Mouse (Mus musculus) embryo, embryonic 11 days (tissue): ENCODE measurements at regions not wholly inside any gene's neighbourhood (a gene's known extent, or its start where the extent isn't known, plus 50 kb on each side); places are given as distances from the start of the nearest gene placed in this dataset.

Experiments used
- DNase-seq: peaks from one replicate; pipeline ENCODE4 v3.0.0-alpha.2; 2015

GRCm38 (mm10) chr4:54170202-54170931 lies 344.5 kb downstream of the Tmem38b start:
- DNase-seq, result no peak

DNA sequence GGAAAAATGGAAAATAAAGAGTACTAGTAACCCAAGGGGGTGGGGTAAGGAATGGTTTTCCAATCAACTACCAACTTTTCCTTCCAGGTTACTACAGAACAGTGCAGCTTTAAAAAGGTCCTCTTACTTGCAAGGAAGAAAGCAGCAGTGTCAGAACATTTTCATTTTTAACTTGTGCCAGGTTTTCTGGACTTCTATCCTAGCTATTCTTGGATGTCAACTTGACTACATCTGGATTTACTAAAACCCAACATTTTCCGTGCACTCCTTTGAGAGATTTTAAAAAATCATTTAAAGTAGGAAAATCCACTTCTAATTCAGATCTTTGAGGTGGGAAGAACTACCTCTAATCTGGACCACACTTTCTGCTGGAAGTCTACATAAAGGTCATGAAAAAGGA lies 358.4 kb downstream of the Tmem38b start:
- DNase-seq, result no peak

DNA sequence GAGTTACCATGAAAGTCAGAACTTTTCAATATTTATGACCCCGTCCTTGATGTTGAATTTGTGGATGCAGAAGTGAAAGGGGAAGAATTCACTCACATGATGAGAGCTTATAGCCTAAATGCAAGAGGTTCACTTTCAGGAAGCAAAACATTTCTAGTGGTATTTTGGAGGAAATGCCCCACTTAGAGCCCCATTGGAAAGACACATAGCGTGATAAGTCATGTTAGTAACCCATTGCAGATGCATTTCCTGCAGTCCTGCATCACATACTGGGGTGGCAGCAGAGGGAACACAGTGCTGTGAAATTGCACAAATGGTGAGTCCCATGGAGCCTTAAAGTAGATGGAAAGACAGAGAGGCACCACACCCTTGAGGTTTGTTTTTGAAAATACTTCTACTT lies 369.9 kb downstream of the Tmem38b start:
- DNase-seq, result no peak

DNA sequence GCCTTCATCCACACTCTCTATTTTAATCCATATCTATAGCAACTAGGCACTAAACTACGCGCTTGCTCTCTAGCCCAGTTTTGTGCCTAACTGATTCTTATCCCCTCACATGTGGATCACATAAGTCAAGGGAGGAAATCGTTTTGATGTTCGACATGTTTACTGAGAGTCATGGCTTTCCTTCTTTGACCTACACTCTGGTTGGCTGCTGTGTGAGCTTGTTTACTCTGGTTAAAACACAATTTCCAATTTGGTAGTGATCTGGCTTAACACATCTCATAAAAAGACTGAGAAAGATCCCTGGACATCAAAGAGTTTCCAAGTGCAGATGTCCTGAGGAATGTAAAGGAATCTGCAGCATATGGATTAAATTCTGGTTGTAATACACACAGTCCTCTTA lies 376.6 kb downstream of the Tmem38b start:
- peak; percentile 25 for DNase-seq

GRCm38 (mm10) chr4:54224572-54224971 lies 398.7 kb downstream of the Tmem38b start:
- no peak for DNase-seq
